Mouse (Mus musculus) frontal cortex, adult (tissue): ENCODE results near the gene Fkbpl.

Source experiments
- ATAC-seq: cut with Nextera tagmentation; 2 replicates; pipeline ENCODE4 v1.9.2; 2017; ENCODE audit warnings: mild to moderate bottlenecking, moderate library complexity, mixed read lengths; ENCODE audit not compliant: low TSS enrichment

Fkbpl gene

GRCm38 (mm10) chr17:34648141-34648890 lies 3.8 kb downstream of the Fkbpl start:
- no peak for ATAC-seq

GRCm38 (mm10) chr17:34649106-34649864 lies 4.7 kb downstream of the Fkbpl start:
- ATAC-seq = no peak

- no peak for ATAC-seq
Measured at GRCm38 (mm10) chr17:34650781-34651180, 6.2 kb downstream of the Fkbpl start.

GRCm38 (mm10) chr17:34651507-34652221 lies 7.1 kb downstream of the Fkbpl start:
- no peak for ATAC-seq

- ATAC-seq = no peak
Measured at GRCm38 (mm10) chr17:34652546-34652945, 8.0 kb downstream of the Fkbpl start.

GRCm38 (mm10) chr17:34652985-34653384 lies 8.4 kb downstream of the Fkbpl start:
- ATAC-seq = no peak

- no peak for ATAC-seq
Measured at GRCm38 (mm10) chr17:34653746-34654285, 9.3 kb downstream of the Fkbpl start.

GRCm38 (mm10) chr17:34654392-34654791 lies 9.8 kb downstream of the Fkbpl start:
- ATAC-seq = no peak

GRCm38 (mm10) chr17:34655160-34655559 lies 10.6 kb downstream of the Fkbpl start:
- no peak for ATAC-seq

GRCm38 (mm10) chr17:34655581-34655991 lies 11.0 kb downstream of the Fkbpl start:
- peak; percentile 26; the same call in 1 of the 2 replicates for ATAC-seq

GRCm38 (mm10) chr17:34656666-34657065 lies 12.1 kb downstream of the Fkbpl start:
- no peak for ATAC-seq

- no peak for ATAC-seq
Measured at GRCm38 (mm10) chr17:34657271-34657670, 12.7 kb downstream of the Fkbpl start.

- ATAC-seq = no peak
Measured at GRCm38 (mm10) chr17:34658145-34658544, 13.6 kb downstream of the Fkbpl start.

- no peak for ATAC-seq
Measured at GRCm38 (mm10) chr17:34658591-34658990, 14.0 kb downstream of the Fkbpl start.

GRCm38 (mm10) chr17:34659181-34659896 lies 14.8 kb downstream of the Fkbpl start:
- no peak for ATAC-seq

- ATAC-seq = no peak
Measured at GRCm38 (mm10) chr17:34659897-34660214, 15.3 kb downstream of the Fkbpl start.

- no peak for ATAC-seq
Measured at GRCm38 (mm10) chr17:34660259-34660820, 15.8 kb downstream of the Fkbpl start.

GRCm38 (mm10) chr17:34661121-34661591 lies 16.6 kb downstream of the Fkbpl start:
- ATAC-seq = no peak

- no peak for ATAC-seq
Measured at GRCm38 (mm10) chr17:34662468-34662867, 17.9 kb downstream of the Fkbpl start.

GRCm38 (mm10) chr17:34662978-34663377 lies 18.4 kb downstream of the Fkbpl start:
- ATAC-seq = no peak

- no peak for ATAC-seq
Measured at GRCm38 (mm10) chr17:34663558-34663957, 19.0 kb downstream of the Fkbpl start.
